Mouse (Mus musculus) liver, embryonic 14.5 days (tissue): ENCODE data around the gene Gm26602. TPM values are rescaled to one million over a fixed set of nuclear protein-coding genes. Genes with fewer than 3 reads are reported as not detected.
A peak's percentile ranks its signal among the peaks of the same experiment; 100 is the strongest.

Experiments used
- ATAC-seq: fragments of 200-750 bp; cut with Nextera tagmentation; 2 replicates; pipeline ENCODE4 v1.8.0; 2017; ENCODE audit warnings: moderate number of reproducible peaks, mild to moderate bottlenecking, moderate library complexity; ENCODE audit not compliant: insufficient read depth
- DNase-seq, 3 experiments: peaks; one replicate each; pipeline ENCODE4 v3.0.0-alpha.2; 2012 to 2013; ENCODE audit warnings: low read depth in 3 of 3, low spot score in 3 of 3
- H3K27ac ChIP-seq: fragments of 300-500 bp; sonication (generic); 2 replicates; pipeline ENCODE4 v1.5.1; 2014; ENCODE audit warnings: moderate library complexity, mild to moderate bottlenecking, control low read depth, inconsistent platforms
- H3K27me3 ChIP-seq: fragments of 300-500 bp; sonication (generic); 2 replicates; pipeline ENCODE4 v1.6.1; 2014; ENCODE audit warnings: mild to moderate bottlenecking, low read length, moderate library complexity; ENCODE audit not compliant: control insufficient read depth, insufficient read depth
- H3K36me3 ChIP-seq: fragments of 300-500 bp; sonication (generic); replicated peaks from 2 replicates; pipeline ENCODE4 v1.6.1; 2014; ENCODE audit warnings: low read depth; ENCODE audit not compliant: control insufficient read depth, insufficient read depth
- H3K4me1 ChIP-seq, 2 experiments: fragments of 200-500 bp in 1 of 2; fragments of 300-500 bp in 1 of 2; sonication (generic) in 1 of 2; replicated peaks; 2 replicates each; pipeline ENCODE4 v1.6.1; 2012 to 2014; ENCODE audit warnings: antibody characterized with exemption in 1 of 2, inconsistent platforms in 1 of 2, low read length in 1 of 2; ENCODE audit not compliant: control insufficient read depth in 2 of 2, insufficient read depth in 2 of 2
- H3K4me2 ChIP-seq: fragments of 300-500 bp; sonication (generic); 2 replicates; pipeline ENCODE4 v1.6.1; 2014; ENCODE audit warnings: low read depth, mild to moderate bottlenecking, control low read depth, moderate library complexity
- H3K4me3 ChIP-seq, 2 experiments: fragments of 200-500 bp in 1 of 2; fragments of 300-500 bp in 1 of 2; sonication (generic) in 1 of 2; 2 replicates each; pipeline ENCODE4 v1.5.1; 2012 to 2014; ENCODE audit warnings: low read depth in 2 of 2, low read length in 2 of 2, mild to moderate bottlenecking in 2 of 2, control low read depth in 1 of 2, inconsistent platforms in 1 of 2, moderate library complexity in 1 of 2; ENCODE audit not compliant: insufficient read depth in 1 of 2
- H3K9ac ChIP-seq: fragments of 300-500 bp; sonication (generic); replicated peaks from 2 replicates; pipeline ENCODE4 v1.6.1; 2014; ENCODE audit warnings: mild to moderate bottlenecking, control low read depth, moderate library complexity
- H3K9me3 ChIP-seq: fragments of 300-500 bp; sonication (generic); 2 replicates; pipeline ENCODE4 v1.6.1; 2016; ENCODE audit warnings: low read length, mixed read lengths; ENCODE audit not compliant: control insufficient read depth
- CTCF ChIP-seq: IDR thresholded peaks from 2 replicates; pipeline ENCODE4 v1.5.1; 2016; ENCODE audit warnings: antibody characterized with exemption, low read depth, control low read depth
- EP300 ChIP-seq: IDR thresholded peaks from 2 replicates; pipeline ENCODE4 v1.6.1; 2016; ENCODE audit warnings: antibody characterized with exemption, low read depth
- WGBS: fragments of 180-500 bp; shearing (Covaris S2); extraction: QIAGEN DNeasy Blood & Tissue Kit; methylation state at CpG from one replicate; pipeline ENCODE4 v1.1.7; 2014; ENCODE audit not compliant: insufficient replicate concordance; 5-methylcytosine and 5-hydroxymethylcytosine counted together
- polyA plus RNA-seq, 2 experiments: library from polyadenylated mRNA; depleted of rRNA in 1 of 2; stranded (reverse) in 1 of 2; unstranded in 1 of 2; fragments of >200 nt; fragmentation: Nextera tagmentation in 1 of 2; extraction: Ambion mirVana in 1 of 2; gene quantifications; 2 replicates each; pipeline versions ENCODE4 v1.2.1 to v1.2.3; 2012 to 2014

Gm26602 gene
- polyA plus RNA-seq, 2 experiments = not detected

GRCm38 (mm10) chr10:79934794-79935569 is 24.3 kb downstream of the Gm26602 start:
- DNase-seq (no peak), ATAC-seq (no peak)
- Histone ChIP-seq H3K4me2 (no peak overlapping the region), H3K9me3 (no peaks in the 10 kb centered on the region), H3K36me3 (no peaks in the 10 kb centered on the region; the same call in 1 of the 2 replicates), H3K9ac (no peak overlapping the region), H3K4me3 (no peak overlapping the region), H3K27me3 (no peaks in the 10 kb centered on the region), H3K4me1 (peaks cover 0 to 11% of the 10 kb centered on the region in 2 experiments; a peak in 3 of 4 replicates), H3K27ac (no peak overlapping the region)
- 82% methylated on average over 16 of the region's 16 CpGs for WGBS
- no peak for TF ChIP-seq EP300
- no peak for TF ChIP-seq CTCF

GRCm38 (mm10) chr10:79936284-79936910 is 25.7 kb downstream of the Gm26602 start:
- H3K9ac ChIP-seq = no peak overlapping the region
- H3K4me2 ChIP-seq = no peak overlapping the region
- no peaks in the 10 kb centered on the region; the same call in 1 of the 2 replicates for H3K36me3 ChIP-seq
- H3K27me3 ChIP-seq = no peaks in the 10 kb centered on the region
- H3K4me3 ChIP-seq = no peak overlapping the region
- TF ChIP-seq EP300 = no peak
- no peak for TF ChIP-seq CTCF
- ATAC-seq = no peak
- H3K27ac ChIP-seq = peak overlapping the region; percentile 25
- 59% methylated on average over 10 of the region's 10 CpGs for WGBS
- no peaks in the 10 kb centered on the region for H3K9me3 ChIP-seq
- no peak for DNase-seq
- peaks cover 0 to 11% of the 10 kb centered on the region in 2 experiments; a peak in 3 of 4 replicates for H3K4me1 ChIP-seq

GRCm38 (mm10) chr10:79936911-79937441 is 26.3 kb downstream of the Gm26602 start:
- Histone ChIP-seq H3K4me2 (peak overlapping the region; percentile 24; the same call in 1 of the 2 replicates), H3K27me3 (no peaks in the 10 kb centered on the region), H3K4me1 (peaks cover 0 to 11% of the 10 kb centered on the region in 2 experiments; a peak in 3 of 4 replicates), H3K27ac (no peak overlapping the region; the same call in 1 of the 2 replicates), H3K36me3 (no peaks in the 10 kb centered on the region; the same call in 1 of the 2 replicates), H3K4me3 (no peak overlapping the region), H3K9ac (no peak overlapping the region), H3K9me3 (no peaks in the 10 kb centered on the region)
- 52% methylated on average over 27 of the region's 27 CpGs for WGBS
- ATAC-seq = peak; percentile 32; the same call in 1 of the 2 replicates
- no peak for TF ChIP-seq EP300
- TF ChIP-seq CTCF = no peak
- no peak for DNase-seq

- Histone ChIP-seq H3K27me3 (no peaks in the 10 kb centered on the region), H3K9ac (no peak overlapping the region), H3K9me3 (no peaks in the 10 kb centered on the region), H3K4me1 (peaks cover 0 to 12% of the 10 kb centered on the region in 2 experiments; a peak in 3 of 4 replicates), H3K27ac (0 out of 2 replicates have a peak overlapping the region, but pooled peaks have one; percentile 25), H3K4me2 (peak overlapping the region; percentile 24; the same call in 1 of the 2 replicates), H3K4me3 (no peak overlapping the region), H3K36me3 (no peaks in the 10 kb centered on the region; the same call in 1 of the 2 replicates)
- WGBS = 60% methylated on average over 11 of the region's 11 CpGs
- TF ChIP-seq EP300 (no peak), CTCF (no peak)
- no peak for DNase-seq
- ATAC-seq = peak; percentile 40
These were observed 27.3 kb downstream of the Gm26602 start for GRCm38 (mm10) chr10:79937775-79938526.
